Mouse (Mus musculus) C2C12 (cell line): Measurements from ENCODE around the gene Tspan3. TPM values are rescaled to one million over a fixed set of nuclear protein-coding genes. Genes with fewer than 3 reads are reported as not detected.

Experiments
- H3K27me3 ChIP-seq: one replicate; pipeline ENCODE4 v1.6.1; 2011; ENCODE audit not compliant: control insufficient read depth, insufficient read depth, insufficient read length
- H3K36me3 ChIP-seq: one replicate; pipeline ENCODE4 v1.6.1; 2011; ENCODE audit not compliant: control insufficient read depth, insufficient read depth
- H3K4me3 ChIP-seq: one replicate; pipeline ENCODE4 v1.5.1; 2011; ENCODE audit warnings: mild to moderate bottlenecking, control low read depth; ENCODE audit not compliant: poor library complexity, insufficient read depth, severe bottlenecking
- H3K79me2 ChIP-seq: one replicate; pipeline ENCODE4 v1.6.1; 2011; ENCODE audit not compliant: control insufficient read depth, insufficient read depth
- H3K79me3 ChIP-seq: one replicate; pipeline ENCODE4 v1.6.1; 2011; ENCODE audit warnings: low read depth, control low read depth
- H3ac ChIP-seq: one replicate; pipeline ENCODE3; 2011; ENCODE audit warnings: low read depth; ENCODE audit not compliant: control insufficient read depth, insufficient read length
- CEBPB ChIP-seq: IDR thresholded peaks from one replicate; pipeline ENCODE4 v1.6.1; 2011; ENCODE audit warnings: low read depth, mild to moderate bottlenecking, control low read depth, moderate library complexity
- CTCF ChIP-seq: IDR thresholded peaks from one replicate; pipeline ENCODE4 v1.5.1; 2011; ENCODE audit not compliant: control insufficient read depth, insufficient read depth, insufficient read length
- FOSL1 ChIP-seq: IDR thresholded peaks from one replicate; pipeline ENCODE4 v1.8.0; 2011; ENCODE audit warnings: mild to moderate bottlenecking, low read length; ENCODE audit not compliant: poor library complexity, insufficient read depth, severe bottlenecking
- MAX ChIP-seq: IDR thresholded peaks from one replicate; pipeline ENCODE4 v1.6.1; 2011; ENCODE audit warnings: mild to moderate bottlenecking, control low read depth
- MYOD1 ChIP-seq: IDR thresholded peaks from one replicate; pipeline ENCODE4 v1.6.1; 2011; ENCODE audit warnings: low read depth; ENCODE audit not compliant: control insufficient read depth, insufficient read length
- MYOG ChIP-seq: IDR thresholded peaks from one replicate; pipeline ENCODE4 v1.6.1; 2011; ENCODE audit not compliant: control insufficient read depth, insufficient read length; ENCODE audit errors: extremely low read depth
- USF1 ChIP-seq: IDR thresholded peaks from one replicate; pipeline ENCODE4 v1.6.1; 2011; ENCODE audit warnings: low read depth, mild to moderate bottlenecking, control low read depth, moderate library complexity
- polyA plus RNA-seq: library from polyadenylated mRNA; unstranded; fragments of >200 nt; fragmentation: generic; extraction: Trizol; gene quantifications from one replicate; pipeline ENCODE4 v1.2.1, GENCODE M21; 2012; ENCODE audit warnings: missing spikeins

Gene Tspan3
- polyA plus RNA-seq, 1 experiment: 60.6 TPM

GRCm38 (mm10) chr9:56134614-56135013, 30.7 kb downstream of the Tspan3 start:
- H3K79me2 ChIP-seq: no peaks in the 10 kb centered on the region
- H3K79me3 ChIP-seq: no peaks in the 10 kb centered on the region
- H3ac ChIP-seq: no peak overlapping the region
- H3K27me3 ChIP-seq: no peaks in the 10 kb centered on the region
- peaks cover 9% of the 10 kb centered on the region for H3K36me3 ChIP-seq
- TF ChIP-seq MYOG: no peak
- TF ChIP-seq USF1: no peak
- no peak for TF ChIP-seq CEBPB
- no peak for TF ChIP-seq MAX
- no peak for TF ChIP-seq FOSL1
- TF ChIP-seq MYOD1: no peak
- H3K4me3 ChIP-seq: no peak overlapping the region

DNA sequence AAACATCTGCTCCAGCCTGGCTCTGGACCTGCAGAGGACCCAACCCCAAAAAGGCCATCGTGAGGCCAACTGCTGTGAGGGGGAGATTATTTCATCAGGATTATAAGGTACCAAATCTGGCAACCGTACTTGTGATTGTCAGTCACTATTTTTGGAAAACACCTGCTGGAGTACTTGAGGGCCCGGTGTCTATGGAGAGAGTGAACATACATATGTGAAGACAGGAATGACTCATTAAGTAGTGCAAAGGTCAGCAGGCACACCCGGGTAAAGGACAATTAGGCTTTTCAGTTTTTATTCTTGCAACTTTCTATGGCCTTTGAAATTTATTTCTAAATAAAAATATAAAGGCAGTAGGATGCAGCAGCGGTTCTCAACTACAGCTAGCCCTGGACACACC, 31.3 kb downstream of the Tspan3 start:
- Histone ChIP-seq H3K4me3 (no peak overlapping the region), H3K36me3 (peaks cover 16% of the 10 kb centered on the region), H3K79me3 (no peaks in the 10 kb centered on the region), H3K79me2 (no peaks in the 10 kb centered on the region), H3ac (no peak overlapping the region), H3K27me3 (no peaks in the 10 kb centered on the region)
- TF ChIP-seq MYOD1: no peak
- TF ChIP-seq MAX: no peak
- no peak for TF ChIP-seq USF1
- TF ChIP-seq CEBPB: no peak
- no peak for TF ChIP-seq FOSL1
- no peak for TF ChIP-seq MYOG
- TF ChIP-seq CTCF: no peak

- Histone ChIP-seq H3ac (no peak overlapping the region), H3K36me3 (peaks cover 18% of the 10 kb centered on the region), H3K4me3 (no peak overlapping the region), H3K27me3 (no peaks in the 10 kb centered on the region), H3K79me2 (no peaks in the 10 kb centered on the region), H3K79me3 (no peaks in the 10 kb centered on the region)
- no peak for TF ChIP-seq USF1
- no peak for TF ChIP-seq CTCF
- TF ChIP-seq MYOD1: peak; percentile 94
- TF ChIP-seq MYOG: no peak
- TF ChIP-seq CEBPB: peak; percentile 31
- TF ChIP-seq FOSL1: no peak
- peak; percentile 81 for TF ChIP-seq MAX
Measured at GRCm38 (mm10) chr9:56131813-56132525, 33.3 kb downstream of the Tspan3 start.

DNA sequence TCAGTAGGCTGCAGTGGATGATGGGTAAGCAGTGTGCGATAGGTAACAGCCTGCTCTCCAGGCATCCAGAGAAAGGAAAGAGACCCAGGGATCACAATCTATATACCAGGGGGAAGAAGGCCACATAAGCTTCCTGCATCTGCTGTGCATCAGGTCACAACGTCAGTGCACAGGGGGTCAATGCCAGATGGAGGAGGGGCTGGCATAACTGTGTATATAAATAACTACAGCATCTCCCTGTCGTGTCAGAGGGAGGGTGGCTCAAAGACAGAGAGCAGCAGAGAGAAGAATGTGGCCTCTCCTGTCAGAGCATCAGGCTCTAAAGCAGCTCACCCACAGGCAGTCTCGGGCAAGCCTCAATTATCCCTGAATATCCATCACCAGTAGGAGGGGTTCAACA, 34.7 kb downstream of the Tspan3 start:
- no peak overlapping the region for H3ac ChIP-seq
- H3K79me3 ChIP-seq: no peaks in the 10 kb centered on the region
- TF ChIP-seq MYOG: no peak
- no peaks in the 10 kb centered on the region for H3K79me2 ChIP-seq
- no peak overlapping the region for H3K4me3 ChIP-seq
- no peaks in the 10 kb centered on the region for H3K27me3 ChIP-seq
- peaks cover 13% of the 10 kb centered on the region for H3K36me3 ChIP-seq

GRCm38 (mm10) chr9:56129951-56130350, 35.3 kb downstream of the Tspan3 start:
- Histone ChIP-seq H3K79me2 (no peaks in the 10 kb centered on the region), H3K27me3 (no peaks in the 10 kb centered on the region), H3K36me3 (peaks cover 13% of the 10 kb centered on the region), H3ac (no peak overlapping the region), H3K4me3 (no peak overlapping the region), H3K79me3 (no peaks in the 10 kb centered on the region)
- no peak for TF ChIP-seq FOSL1

DNA sequence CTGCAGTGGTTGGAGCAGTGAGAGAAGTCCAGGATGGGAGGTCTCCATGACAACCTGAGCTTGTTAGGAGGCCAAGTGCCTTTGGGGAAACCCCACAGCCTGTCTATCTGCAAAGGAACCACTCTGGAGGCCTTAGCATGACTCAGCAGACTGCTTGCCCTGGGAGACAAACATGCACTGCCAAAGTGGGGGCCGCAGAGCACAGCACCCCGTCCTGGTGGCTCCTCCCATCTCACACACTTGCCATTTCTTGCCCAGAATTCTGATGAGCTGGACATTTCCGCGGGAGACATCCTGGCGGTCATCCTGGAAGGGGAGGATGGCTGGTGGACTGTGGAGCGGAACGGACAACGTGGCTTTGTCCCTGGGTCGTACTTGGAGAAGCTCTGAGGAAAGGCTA, 36.9 kb downstream of the Tspan3 start:
- Histone ChIP-seq H3K4me3 (no peak overlapping the region), H3K79me2 (no peaks in the 10 kb centered on the region), H3ac (no peak overlapping the region), H3K27me3 (no peaks in the 10 kb centered on the region), H3K79me3 (no peaks in the 10 kb centered on the region), H3K36me3 (peaks cover 9% of the 10 kb centered on the region)
- TF ChIP-seq CTCF: no peak
- TF ChIP-seq MYOG: no peak
- no peak for TF ChIP-seq CEBPB
- no peak for TF ChIP-seq USF1
- no peak for TF ChIP-seq MYOD1
- no peak for TF ChIP-seq MAX
- no peak for TF ChIP-seq FOSL1
